Mouse (Mus musculus) spleen, adult 2 months (tissue): Measurements from ENCODE around the gene Hexim2. TPM values are rescaled to one million over a fixed set of nuclear protein-coding genes. Genes with fewer than 3 reads are reported as not detected.
A peak's percentile ranks its signal among the peaks of the same experiment; 100 is the strongest.

Source experiments
- DNase-seq, 2 experiments: peaks; one replicate each; pipeline versions ENCODE4 v3.0.0 to v3.0.0-alpha.2; 2012 to 2021; ENCODE audit warnings: low spot score in 2 of 2, low read depth in 1 of 2
- H3K27ac ChIP-seq: fragments of 200-500 bp; 2 replicates; pipeline ENCODE4 v1.5.1; 2012; ENCODE audit warnings: low read length, inconsistent platforms; ENCODE audit not compliant: insufficient read depth
- H3K27me3 ChIP-seq: fragments of 200-500 bp; 2 replicates; pipeline ENCODE4 v1.6.1; 2012; ENCODE audit warnings: mild to moderate bottlenecking, moderate library complexity, low read length, inconsistent platforms; ENCODE audit not compliant: control insufficient read depth, insufficient read depth
- H3K36me3 ChIP-seq: fragments of 200-500 bp; 2 replicates; pipeline ENCODE4 v1.6.1; 2012; ENCODE audit warnings: mild to moderate bottlenecking, low read length, inconsistent platforms; ENCODE audit not compliant: control insufficient read depth, insufficient read depth
- H3K4me1 ChIP-seq: fragments of 200-500 bp; 2 replicates; pipeline ENCODE4 v1.6.1; 2011; ENCODE audit warnings: inconsistent platforms; ENCODE audit not compliant: control insufficient read depth, insufficient read depth, insufficient read length
- H3K4me3 ChIP-seq: fragments of 200-500 bp; 2 replicates; pipeline ENCODE4 v1.5.1; 2011; ENCODE audit warnings: mild to moderate bottlenecking, inconsistent platforms; ENCODE audit not compliant: insufficient read depth, insufficient read length; ENCODE audit errors: extremely low read depth
- CTCF ChIP-seq: fragments of 200-500 bp; IDR thresholded peaks from 2 replicates; pipeline ENCODE4 v1.5.1; 2011; ENCODE audit warnings: mild to moderate bottlenecking, inconsistent platforms; ENCODE audit not compliant: insufficient read depth, insufficient read length, insufficient replicate concordance; ENCODE audit errors: extremely low read depth
- POLR2A ChIP-seq: fragments of 200-500 bp; IDR thresholded peaks from 2 replicates; pipeline ENCODE4 v1.6.1; 2011; ENCODE audit warnings: low read depth, low read length, inconsistent platforms
- WGBS: fragments of 180-500 bp; shearing (Covaris S2); methylation state at CpG from one replicate; pipeline ENCODE4 v1.1.7; 2018; 5-methylcytosine and 5-hydroxymethylcytosine counted together
- polyA plus RNA-seq: library from polyadenylated mRNA; depleted of rRNA; stranded (reverse); fragments of >200 nt; gene quantifications from 2 replicates; pipeline ENCODE4 v1.2.3, GENCODE M21; 2012

The Hexim2 gene
- polyA plus RNA-seq, 1 experiment, result 3.0 TPM

GRCm38 (mm10) chr11:103112552-103112912, 19.7 kb upstream of the Hexim2 start:
- no peak overlapping the region for H3K27ac ChIP-seq
- H3K4me1 ChIP-seq, result no peaks in the 10 kb centered on the region
- WGBS, result 75% methylated on average over 9 of the region's 9 CpGs
- H3K27me3 ChIP-seq, result no peaks in the 10 kb centered on the region
- no peak for DNase-seq
- TF ChIP-seq POLR2A (no peak), CTCF (no peak)
- no peak overlapping the region for H3K4me3 ChIP-seq
- no peaks in the 10 kb centered on the region for H3K36me3 ChIP-seq

GRCm38 (mm10) chr11:103113005-103113404, 19.2 kb upstream of the Hexim2 start:
- TF ChIP-seq POLR2A (no peak), CTCF (no peak)
- Histone ChIP-seq H3K4me1 (no peaks in the 10 kb centered on the region), H3K36me3 (no peaks in the 10 kb centered on the region), H3K27ac (no peak overlapping the region), H3K27me3 (no peaks in the 10 kb centered on the region), H3K4me3 (no peak overlapping the region)
- no peak for DNase-seq
- WGBS, result 90% methylated on average over 12 of the region's 12 CpGs

- no peak for DNase-seq
- TF ChIP-seq CTCF (no peak), POLR2A (no peak)
- Histone ChIP-seq H3K36me3 (no peaks in the 10 kb centered on the region), H3K4me1 (no peaks in the 10 kb centered on the region), H3K27ac (no peak overlapping the region), H3K27me3 (no peaks in the 10 kb centered on the region), H3K4me3 (no peak overlapping the region)
- WGBS, result 74% methylated on average over 4 of the region's 4 CpGs
These were observed 18.5 kb upstream of the Hexim2 start for GRCm38 (mm10) chr11:103113771-103114170.

- peak overlapping the region; percentile 96; the same call in 1 of the 2 replicates for H3K27ac ChIP-seq
- TF ChIP-seq CTCF (no peak), POLR2A (no peak)
- WGBS, result 89% methylated on average over 11 of the region's 11 CpGs
- H3K4me3 ChIP-seq, result peak overlapping the region; percentile 87
- no peaks in the 10 kb centered on the region for H3K27me3 ChIP-seq
- no peak for DNase-seq
- H3K4me1 ChIP-seq, result no peaks in the 10 kb centered on the region
- H3K36me3 ChIP-seq, result no peaks in the 10 kb centered on the region
These were observed 17.8 kb upstream of the Hexim2 start for GRCm38 (mm10) chr11:103114270-103114943.

- no peaks in the 10 kb centered on the region for H3K27me3 ChIP-seq
- TF ChIP-seq CTCF, result no peak
- TF ChIP-seq POLR2A, result peak; percentile 61
- peak overlapping the region; percentile 87 for H3K4me3 ChIP-seq
- H3K36me3 ChIP-seq, result no peaks in the 10 kb centered on the region
- whole genome bisulfite sequencing, result under 1% methylated on average over 34 of the region's 34 CpGs
- no peaks in the 10 kb centered on the region for H3K4me1 ChIP-seq
- peak; percentile 76 to 83 for DNase-seq
- H3K27ac ChIP-seq, result peak overlapping the region; percentile 96
These were observed 16.8 kb upstream of the Hexim2 start for GRCm38 (mm10) chr11:103115163-103116007.

- H3K27me3 ChIP-seq, result no peaks in the 10 kb centered on the region
- H3K36me3 ChIP-seq, result no peaks in the 10 kb centered on the region
- TF ChIP-seq POLR2A, result peak; percentile 99
- TF ChIP-seq CTCF, result no peak
- peak within 1 kb of the TSS; percentile 96 for H3K27ac ChIP-seq
- peak within 1 kb of the TSS; percentile 87 for H3K4me3 ChIP-seq
- no peaks in the 10 kb centered on the region for H3K4me1 ChIP-seq
- WGBS, result under 1% methylated on average over 52 of the region's 53 CpGs
- DNase-seq, result peak; percentile 99 to 100
These were observed 16.0 kb upstream of the Hexim2 start, which contains the start of gene Hexim1 for GRCm38 (mm10) chr11:103116008-103116818. Hexim1 (plus strand) TSS chr11:103116231.
